In genomic region chr14:64585081-64585470, GRCm38 (mm10) we compare ENCODE assay signal across 16 mouse cellular contexts.
A peak's percentile ranks its signal among the peaks of the same experiment; 100 is the strongest.
DNase-seq lines count a peak whose midpoint lies in the region; ATAC-seq and TF ChIP-seq lines count a peak whose summit lies in the region.
"Had no signal": no experiment of that assay in that cellular context is flagged by ENCODE, and none has a peak within 500 bp of the region (broad histone marks: within the 10 kb centered on the region; RNA-seq: fewer than 3 reads in every experiment).

No protein-coding gene starts in this region.

- peak overlapping the region; percentile 99 for H3K9ac ChIP-seq in forebrain, embryonic 13.5 days
- H3K9ac ChIP-seq in hindbrain, embryonic 14.5 days: peak overlapping the region; percentile 100
- peak overlapping the region; percentile 77 for H3K9ac ChIP-seq in midbrain, embryonic 15.5 days
- H3K9ac ChIP-seq: lung, embryonic 14.5 days had no signal

- DNase-seq in brain, embryonic 14.5 days (ENCODE audit: low read depth): peak; percentile 65
- DNase-seq in hindbrain, embryonic 14.5 days (ENCODE audit: low spot score): no peak
- DNase-seq in adrenal gland, adult (ENCODE audit: inconsistent age in 2 of 2, low spot score in 1 of 2): no peak
- DNase-seq in spleen, postnatal 4 days (ENCODE audit: low spot score in 2 of 2): no peak
- DNase-seq in urinary bladder, postnatal 36 days (ENCODE audit: low spot score in 2 of 2): no peak
- DNase-seq: gastrocnemius, postnatal 10 days; heart, adult 2 months; kidney, adult 9 months; liver; thymus, adult 2 months had no signal

- H3K27me3 ChIP-seq in forebrain, embryonic 13.5 days: peaks cover 30% of the 10 kb centered on the region; the same call in 1 of the 2 replicates
- H3K27me3 ChIP-seq in hindbrain, embryonic 14.5 days (ENCODE audit: control insufficient read depth, insufficient read depth, low read length): no peaks in the 10 kb centered on the region
- no peaks in the 10 kb centered on the region for H3K27me3 ChIP-seq in midbrain, embryonic 15.5 days (replicated peaks)

- H3K9me3 ChIP-seq in forebrain, embryonic 13.5 days (replicated peaks): no peaks in the 10 kb centered on the region
- no peaks in the 10 kb centered on the region for H3K9me3 ChIP-seq in hindbrain, embryonic 14.5 days (ENCODE audit: control insufficient read depth, low read length)
- no peaks in the 10 kb centered on the region for H3K9me3 ChIP-seq in midbrain, embryonic 15.5 days

- ATAC-seq in forebrain, embryonic 13.5 days: no peak
- ATAC-seq in hindbrain, embryonic 14.5 days (ENCODE audit: low FRiP score): no peak
- no peak for ATAC-seq in midbrain, embryonic 15.5 days (replicated peaks)
- no peak for ATAC-seq in frontal cortex, adult (ENCODE audit: low TSS enrichment)
- ATAC-seq: inflammation-experienced regulatory T-cells, adult 6 months had no signal

- peak overlapping the region; percentile 81 for H3K4me2 ChIP-seq in forebrain, embryonic 13.5 days
- peak overlapping the region; percentile 100 for H3K4me2 ChIP-seq in hindbrain, embryonic 14.5 days (replicated peaks)
- peak overlapping the region; percentile 95 for H3K4me2 ChIP-seq in midbrain, embryonic 15.5 days
- H3K4me2 ChIP-seq: lung, embryonic 14.5 days had no signal

- 0 out of 2 replicates have a peak overlapping the region, but pooled peaks have one; percentile 12 for H3K4me3 ChIP-seq in forebrain, embryonic 13.5 days
- H3K4me3 ChIP-seq in hindbrain, embryonic 14.5 days (replicated peaks; ENCODE audit: low read length): peak overlapping the region; percentile 68
- peak overlapping the region; percentile 86; the same call in 1 of the 2 replicates for H3K4me3 ChIP-seq in midbrain, embryonic 15.5 days
- H3K4me3 ChIP-seq: heart, adult 2 months had no signal

- no peak for TF ChIP-seq POLR2A in brain, embryonic 14.5 days (IDR thresholded peaks at IDR 0.05; ENCODE audit: borderline replicate concordance, extremely low read depth, insufficient read depth, insufficient read length, poor library complexity, severe bottlenecking)

- H3K4me1 ChIP-seq in forebrain, embryonic 13.5 days: peaks cover 62% of the 10 kb centered on the region
- H3K4me1 ChIP-seq in hindbrain, embryonic 14.5 days (replicated peaks; ENCODE audit: control insufficient read depth, insufficient read depth, low read length): peaks cover 61% of the 10 kb centered on the region
- peaks cover 56% of the 10 kb centered on the region for H3K4me1 ChIP-seq in midbrain, embryonic 15.5 days

- 12% methylated on average over 5 of the region's 5 CpGs for WGBS in forebrain, embryonic 13.5 days
- 7% methylated on average over 5 of the region's 5 CpGs for WGBS in hindbrain, embryonic 14.5 days
- 5% methylated on average over 5 of the region's 5 CpGs for WGBS in midbrain, embryonic 15.5 days

- no peaks in the 10 kb centered on the region for H3K36me3 ChIP-seq in forebrain, embryonic 13.5 days (ENCODE audit: poor library complexity, severe bottlenecking)
- H3K36me3 ChIP-seq in hindbrain, embryonic 14.5 days (replicated peaks; ENCODE audit: control insufficient read depth, insufficient read depth): peaks cover 5% of the 10 kb centered on the region
- no peaks in the 10 kb centered on the region for H3K36me3 ChIP-seq in midbrain, embryonic 15.5 days (replicated peaks)

- TF ChIP-seq CTCF in brain, embryonic 14.5 days (IDR thresholded peaks at IDR 0.05; ENCODE audit: borderline replicate concordance, extremely low read depth, insufficient read depth, insufficient read length): no peak

- peak overlapping the region; percentile 100 for H3K27ac ChIP-seq in forebrain, embryonic 13.5 days
- peak overlapping the region; percentile 100 for H3K27ac ChIP-seq in hindbrain, embryonic 14.5 days
- H3K27ac ChIP-seq in midbrain, embryonic 15.5 days: peak overlapping the region; percentile 100
- H3K27ac ChIP-seq: heart, adult 2 months; macrophage had no signal

Comparison
In these comparisons a context has a peak if more than half of its experiments do, and no peak if none do; other contexts are left out.
1. H3K4me3 ChIP-seq: peak in every context shown above with its lines; median percentile 86 in midbrain, embryonic 15.5 days; 68 in hindbrain, embryonic 14.5 days; 12 in forebrain, embryonic 13.5 days.